Comparison of ENCODE assay signal across 26 mouse cellular contexts in the genomic region with DNA sequence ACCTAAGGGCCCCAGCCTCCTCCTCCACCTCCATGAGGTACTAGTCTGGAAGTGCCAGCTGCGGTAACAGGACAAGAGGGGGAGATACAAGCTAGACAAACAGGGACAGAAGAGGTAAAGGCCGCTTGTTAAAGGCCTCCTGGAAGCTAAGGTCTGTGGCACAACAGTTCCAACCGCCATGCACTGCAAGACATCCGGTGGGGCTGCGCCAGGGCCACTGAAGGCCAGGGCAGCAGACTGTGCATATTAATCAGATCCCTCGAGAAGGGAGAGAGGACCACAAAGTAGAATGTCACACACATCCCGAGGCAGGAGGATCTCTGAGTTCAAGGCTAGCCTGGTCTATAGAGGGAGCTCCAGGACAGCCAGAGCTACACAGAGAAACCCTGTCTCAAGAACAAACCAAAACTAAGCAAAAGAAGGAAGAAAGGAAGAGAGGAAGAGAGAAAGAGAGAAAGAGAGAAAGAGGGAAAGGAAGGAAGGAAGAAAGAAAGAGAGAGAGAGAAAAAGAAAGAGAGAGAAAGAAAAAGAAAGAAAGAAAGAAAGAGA. TPM values are rescaled to one million over a fixed set of nuclear protein-coding genes. Genes with fewer than 3 reads are reported as not detected.
A peak's percentile ranks its signal among the peaks of the same experiment; 100 is the strongest.
DNase-seq lines count a peak whose midpoint lies in the region; ATAC-seq and TF ChIP-seq lines count a peak whose summit lies in the region.
"Had no signal": no experiment of that assay in that cellular context is flagged by ENCODE, and none has a peak within 500 bp of the region (broad histone marks: within the 10 kb centered on the region; RNA-seq: fewer than 3 reads in every experiment).

No protein-coding gene starts in this region.

- 0 out of 2 replicates have a peak, but pooled peaks have one; percentile 8 for TF ChIP-seq CTCF in heart, adult 2 months (IDR thresholded peaks at IDR 0.05)
- 0 out of 2 replicates have a peak, but pooled peaks have one; percentile 20 for TF ChIP-seq CTCF in liver, postnatal 0 days (IDR thresholded peaks at IDR 0.05; ENCODE audit: low read depth)

- H3K9me3 ChIP-seq in liver, postnatal 0 days (ENCODE audit: low read length): no peaks in the 10 kb centered on the region
- H3K9me3 ChIP-seq: embryonic facial prominence, embryonic 12.5 days; forebrain, embryonic 15.5 days; limb, embryonic 13.5 days; liver, embryonic 13.5 days; lung, embryonic 15.5 days; midbrain, embryonic 15.5 days; neural tube, embryonic 12.5 days had no signal

- 0 out of 2 replicates have a peak, but pooled peaks cover 1% of the 10 kb centered on the region for H3K4me1 ChIP-seq in heart, adult 2 months (ENCODE audit: control insufficient read depth, insufficient read depth, low read length)
- H3K4me1 ChIP-seq in liver, postnatal 0 days (ENCODE audit: insufficient read depth): peaks cover 21% of the 10 kb centered on the region

- ATAC-seq in liver, postnatal 0 days: no peak
- ATAC-seq: forebrain, embryonic 15.5 days; hindbrain, postnatal 0 days; midbrain, embryonic 15.5 days had no signal

- no peak overlapping the region for H3K4me3 ChIP-seq in heart, adult 2 months
- H3K4me3 ChIP-seq in liver, postnatal 0 days (ENCODE audit: low read depth, low read length): no peak overlapping the region
- H3K4me3 ChIP-seq: embryonic facial prominence, embryonic 12.5 days; erythroblast, embryonic 14.5 days; forebrain, embryonic 15.5 days; limb, embryonic 13.5 days; liver, embryonic 13.5 days; lung, embryonic 15.5 days; midbrain, embryonic 15.5 days; neural tube, embryonic 12.5 days had no signal

- no peak for DNase-seq in heart, adult 2 months
- DNase-seq in heart, adult 9 months (ENCODE audit: low spot score in 2 of 2): no peak
- DNase-seq in liver, postnatal 0 days: no peak
- no peak for DNase-seq in liver
- peak; percentile 49 for DNase-seq in induced T-regulatory cell, adult 2 months (ENCODE audit: low read depth)
- DNase-seq in spleen, adult 18-20 months: no peak
- DNase-seq in urinary bladder, postnatal 25 days (ENCODE audit: low spot score): no peak
- DNase-seq in thymus, postnatal 0 days (ENCODE audit: low spot score): no peak
- DNase-seq: B cell, adult 2 months; cerebellum, postnatal 10 days; gastrocnemius, postnatal 14 days; heart, postnatal 4 days; kidney, adult 18-20 months; kidney, postnatal 14 days; liver, embryonic 13.5 days; lung, postnatal 36 days; right cerebral cortex, postnatal 14 days; thymus, postnatal 25 days had no signal

- H3K4me2 ChIP-seq in liver, postnatal 0 days (ENCODE audit: low read depth, low read length): no peak overlapping the region
- H3K4me2 ChIP-seq: embryonic facial prominence, embryonic 12.5 days; forebrain, embryonic 15.5 days; limb, embryonic 13.5 days; liver, embryonic 13.5 days; lung, embryonic 15.5 days; midbrain, embryonic 15.5 days; neural tube, embryonic 12.5 days had no signal

- no peak for TF ChIP-seq EP300 in heart, adult 2 months (IDR thresholded peaks at IDR 0.05; ENCODE audit: insufficient read depth, low read depth, low read length)
- no peak for TF ChIP-seq EP300 in liver, postnatal 0 days (IDR thresholded peaks at IDR 0.05; ENCODE audit: low read depth)

- H3K36me3 ChIP-seq in heart, adult 2 months (ENCODE audit: control insufficient read depth, insufficient read depth, low read length): no peaks in the 10 kb centered on the region
- no peaks in the 10 kb centered on the region for H3K36me3 ChIP-seq in liver, postnatal 0 days (replicated peaks; ENCODE audit: insufficient read depth, low read length)
- H3K36me3 ChIP-seq: embryonic facial prominence, embryonic 12.5 days; forebrain, embryonic 15.5 days; limb, embryonic 13.5 days; liver, embryonic 13.5 days; lung, embryonic 15.5 days; midbrain, embryonic 15.5 days; neural tube, embryonic 12.5 days had no signal

- 58% methylated on average over 7 of the region's 7 CpGs for WGBS in heart, adult 2 months
- WGBS in liver, postnatal 0 days (ENCODE audit: insufficient replicate concordance): 41% methylated on average over 7 of the region's 7 CpGs

- H3K9ac ChIP-seq in heart, adult 2 months (ENCODE audit: low read depth, low read length): no peak overlapping the region
- H3K9ac ChIP-seq in liver, postnatal 0 days (replicated peaks): no peak overlapping the region
- H3K9ac ChIP-seq: embryonic facial prominence, embryonic 12.5 days; forebrain, embryonic 15.5 days; limb, embryonic 13.5 days; liver, embryonic 13.5 days; lung, embryonic 15.5 days; midbrain, embryonic 15.5 days; neural tube, embryonic 12.5 days had no signal

- H3K27me3 ChIP-seq in heart, adult 2 months (ENCODE audit: control insufficient read depth, insufficient read depth, low read length): no peaks in the 10 kb centered on the region
- H3K27me3 ChIP-seq in liver, postnatal 0 days (ENCODE audit: insufficient read depth, low read length): no peaks in the 10 kb centered on the region

- H3K79me2 ChIP-seq in heart, adult 2 months (replicated peaks; ENCODE audit: control insufficient read depth, insufficient read depth, low read length): no peaks in the 10 kb centered on the region

- no peak for TF ChIP-seq POLR2A in heart, adult 2 months (IDR thresholded peaks at IDR 0.05; ENCODE audit: insufficient read depth, low read depth, low read length)

- no peak overlapping the region for H3K27ac ChIP-seq in heart, adult 2 months
- no peak overlapping the region for H3K27ac ChIP-seq in liver, postnatal 0 days (ENCODE audit: low read depth)
- H3K27ac ChIP-seq: embryonic facial prominence, embryonic 12.5 days; forebrain, embryonic 15.5 days; hindbrain, postnatal 0 days; limb, embryonic 13.5 days; liver, embryonic 13.5 days; lung, embryonic 15.5 days; midbrain, embryonic 15.5 days; neural tube, embryonic 12.5 days had no signal

- intact Hi-C loops in heart, adult 2 months (cut with DNase I): no loop called here

RNA-seq across cellular contexts. Expression of a gene that starts 33.1 kb away (rescaled TPM):
- total RNA-seq in heart, adult 2 months (2021): under 1 TPM; 0.50 to 0.63 TPM
- polyA plus RNA-seq in heart, adult 2 months (2012; rRNA removed): 0.68 and 1.1 TPM in 2 replicates
- 1.3 TPM in 2 replicates for polyA plus RNA-seq in liver, postnatal 0 days (2015; fragmentation: Nextera tagmentation; extraction: Ambion mirVana)
- 1.5 and 1.8 TPM in 2 replicates for polyA plus RNA-seq in thymus, postnatal 0 days (2015; fragmentation: Nextera tagmentation; extraction: Ambion mirVana)
- polyA plus RNA-seq: erythroblast, embryonic 14.5 days had no signal

RNA-seq across cellular contexts. Expression of a gene that starts 43.8 kb away (rescaled TPM):
- not detected for total RNA-seq in heart, adult 2 months (2021)
- 0.04 and 0.06 TPM in 2 replicates for polyA plus RNA-seq in heart, adult 2 months (2012; rRNA removed)
- polyA plus RNA-seq in liver, postnatal 0 days (2015; fragmentation: Nextera tagmentation; extraction: Ambion mirVana): not detected in 2 replicates
- 0.04 TPM in 1 of 2 replicates, not detected in the other for polyA plus RNA-seq in thymus, postnatal 0 days (2015; fragmentation: Nextera tagmentation; extraction: Ambion mirVana)
- total RNA-seq: heart, postnatal 4 days had no signal
- polyA plus RNA-seq: erythroblast, embryonic 14.5 days had no signal

RNA-seq across cellular contexts. Expression of a gene that starts 51.8 kb away (rescaled TPM):
- total RNA-seq in heart, adult 2 months (2021): 10 to 100 TPM; 10.9 to 13.9 TPM
- 10.0 and 10.1 TPM in 2 replicates for polyA plus RNA-seq in heart, adult 2 months (2012; rRNA removed)
- 17.3 and 18.7 TPM in 2 replicates for polyA plus RNA-seq in liver, postnatal 0 days (2015; fragmentation: Nextera tagmentation; extraction: Ambion mirVana)
- 19.0 and 21.7 TPM in 2 replicates for polyA plus RNA-seq in thymus, postnatal 0 days (2015; fragmentation: Nextera tagmentation; extraction: Ambion mirVana)

RNA-seq across cellular contexts. Expression of a gene that starts 55.6 kb away (rescaled TPM):
- total RNA-seq in heart, adult 2 months (2021): 10 to 100 TPM; 13.9 to 14.4 TPM
- 20.5 and 21.9 TPM in 2 replicates for polyA plus RNA-seq in heart, adult 2 months (2012; rRNA removed)
- polyA plus RNA-seq in liver, postnatal 0 days (2015; fragmentation: Nextera tagmentation; extraction: Ambion mirVana): 4.6 and 4.7 TPM in 2 replicates
- 16.0 and 16.8 TPM in 2 replicates for polyA plus RNA-seq in thymus, postnatal 0 days (2015; fragmentation: Nextera tagmentation; extraction: Ambion mirVana)
